In genomic region chr2:68994441-68994840, GRCm38 (mm10) we compare ENCODE assay signal across 8 mouse cellular contexts.
DNase-seq lines count a peak whose midpoint lies in the region; ATAC-seq and TF ChIP-seq lines count a peak whose summit lies in the region.

No protein-coding gene starts in this region.

- no peaks in the 10 kb centered on the region for H3K4me1 ChIP-seq in hindbrain, embryonic 14.5 days (replicated peaks; ENCODE audit: control insufficient read depth, insufficient read depth, low read length)
- H3K4me1 ChIP-seq in hindbrain, embryonic 11.5 days (replicated peaks; ENCODE audit: control insufficient read depth, insufficient read depth, low read length) = no peaks in the 10 kb centered on the region
- H3K4me1 ChIP-seq in midbrain, postnatal 0 days (ENCODE audit: insufficient read depth, low read length) = no peaks in the 10 kb centered on the region
- no peaks in the 10 kb centered on the region for H3K4me1 ChIP-seq in midbrain, embryonic 10.5 days

- no peak for TF ChIP-seq CTCF in midbrain, postnatal 0 days (IDR thresholded peaks at IDR 0.05)

- no peak overlapping the region for H3K27ac ChIP-seq in hindbrain, embryonic 14.5 days
- no peak overlapping the region for H3K27ac ChIP-seq in hindbrain, embryonic 11.5 days (ENCODE audit: low read depth, low read length)
- no peak overlapping the region for H3K27ac ChIP-seq in midbrain, postnatal 0 days (ENCODE audit: low read depth, low read length)
- no peak overlapping the region for H3K27ac ChIP-seq in midbrain, embryonic 10.5 days (replicated peaks)

- no peak overlapping the region for H3K4me3 ChIP-seq in hindbrain, embryonic 14.5 days (replicated peaks; ENCODE audit: low read length)
- H3K4me3 ChIP-seq in hindbrain, embryonic 11.5 days (ENCODE audit: low read depth, low read length) = no peak overlapping the region
- no peak overlapping the region for H3K4me3 ChIP-seq in midbrain, postnatal 0 days (ENCODE audit: low read depth, low read length)
- H3K4me3 ChIP-seq in midbrain, embryonic 10.5 days = no peak overlapping the region

- no peak overlapping the region for H3K9ac ChIP-seq in hindbrain, embryonic 14.5 days
- H3K9ac ChIP-seq in hindbrain, embryonic 11.5 days (ENCODE audit: low read depth, low read length) = no peak overlapping the region
- no peak overlapping the region for H3K9ac ChIP-seq in midbrain, postnatal 0 days (replicated peaks; ENCODE audit: low read length, poor library complexity, severe bottlenecking)

- no peak for ATAC-seq in hindbrain, embryonic 14.5 days (ENCODE audit: low FRiP score)
- no peak for ATAC-seq in hindbrain, embryonic 11.5 days (ENCODE audit: low FRiP score)
- ATAC-seq in midbrain, postnatal 0 days (ENCODE audit: low FRiP score) = no peak

- no peaks in the 10 kb centered on the region for H3K36me3 ChIP-seq in hindbrain, embryonic 14.5 days (replicated peaks; ENCODE audit: control insufficient read depth, insufficient read depth)
- H3K36me3 ChIP-seq in hindbrain, embryonic 11.5 days (ENCODE audit: control insufficient read depth, insufficient read depth, low read length) = no peaks in the 10 kb centered on the region
- no peaks in the 10 kb centered on the region for H3K36me3 ChIP-seq in midbrain, postnatal 0 days (ENCODE audit: insufficient read depth, low read length)
- 0 out of 2 replicates have a peak, but pooled peaks cover 3% of the 10 kb centered on the region for H3K36me3 ChIP-seq in midbrain, embryonic 10.5 days

- no peaks in the 10 kb centered on the region for H3K27me3 ChIP-seq in hindbrain, embryonic 14.5 days (ENCODE audit: control insufficient read depth, insufficient read depth, low read length)
- no peaks in the 10 kb centered on the region for H3K27me3 ChIP-seq in hindbrain, embryonic 11.5 days (ENCODE audit: control insufficient read depth, insufficient read depth, low read length)
- H3K27me3 ChIP-seq in midbrain, postnatal 0 days (ENCODE audit: insufficient read depth, low read length) = no peaks in the 10 kb centered on the region
- H3K27me3 ChIP-seq in midbrain, embryonic 10.5 days (ENCODE audit: low read depth, poor library complexity, severe bottlenecking) = no peaks in the 10 kb centered on the region

- DNase-seq in hindbrain, embryonic 14.5 days (ENCODE audit: low spot score) = peak; percentile 44
- DNase-seq in hindbrain, embryonic 11.5 days (ENCODE audit: low spot score) = no peak
- DNase-seq in midbrain, postnatal 0 days (ENCODE audit: low spot score) = peak; percentile 38
- no peak for DNase-seq in midbrain, embryonic 10.5 days (ENCODE audit: low spot score)
- DNase-seq in cerebellum, postnatal 14 days = peak; percentile 56 to 67
- peak; percentile 38 to 64 for DNase-seq in lung, postnatal 4 days
- no peak for DNase-seq in B cell, adult 2 months
- no peak for DNase-seq in left cerebral cortex, adult 18-20 months (ENCODE audit: low spot score in 2 of 2)

- H3K4me2 ChIP-seq in hindbrain, embryonic 14.5 days (replicated peaks) = no peak overlapping the region
- no peak overlapping the region for H3K4me2 ChIP-seq in hindbrain, embryonic 11.5 days (replicated peaks; ENCODE audit: low read depth, low read length)
- H3K4me2 ChIP-seq in midbrain, postnatal 0 days (ENCODE audit: low read depth, low read length, poor library complexity, severe bottlenecking) = no peak overlapping the region

- no peaks in the 10 kb centered on the region for H3K9me3 ChIP-seq in hindbrain, embryonic 14.5 days (ENCODE audit: control insufficient read depth, low read length)
- no peaks in the 10 kb centered on the region for H3K9me3 ChIP-seq in hindbrain, embryonic 11.5 days (ENCODE audit: control insufficient read depth, low read length)
- H3K9me3 ChIP-seq in midbrain, postnatal 0 days (ENCODE audit: low read length) = no peaks in the 10 kb centered on the region
- no peaks in the 10 kb centered on the region for H3K9me3 ChIP-seq in midbrain, embryonic 10.5 days (replicated peaks)

Comparison
In these comparisons a context has a peak if more than half of its experiments do, and no peak if none do; other contexts are left out.
1. DNase-seq: peak in hindbrain, embryonic 14.5 days (single experiment), midbrain, postnatal 0 days (single experiment), cerebellum, postnatal 14 days (2 of 2) and lung, postnatal 4 days (2 of 2); none in hindbrain, embryonic 11.5 days (single experiment), midbrain, embryonic 10.5 days (single experiment), B cell, adult 2 months (0 of 2) and left cerebral cortex, adult 18-20 months (0 of 2).